Comparison of ENCODE assay signal across 8 mouse cellular contexts in the genomic region with DNA sequence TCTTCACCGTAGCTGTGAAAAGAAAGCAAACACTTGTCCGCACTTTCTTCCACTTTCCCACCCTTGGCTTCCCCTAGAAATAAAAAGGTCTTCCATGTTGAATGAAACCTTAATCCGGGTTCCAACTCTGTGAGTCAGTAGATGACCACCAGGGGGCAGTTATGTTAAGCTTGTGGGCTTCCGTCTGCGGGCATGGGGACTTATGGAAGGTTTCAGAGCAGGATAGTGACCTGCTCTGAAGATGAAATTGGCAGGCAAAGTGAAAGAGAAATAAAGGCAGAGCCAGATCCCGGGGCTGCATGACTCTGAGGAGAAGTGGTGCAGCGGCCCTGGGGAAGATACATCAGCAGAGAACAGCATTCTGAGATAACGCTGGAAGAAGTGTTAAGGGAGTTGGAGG.
A peak's percentile ranks its signal among the peaks of the same experiment; 100 is the strongest.
DNase-seq lines count a peak whose midpoint lies in the region; ATAC-seq lines count a peak whose summit lies in the region.

No protein-coding gene starts in this region.

- peak; percentile 76; the same call in 1 of the 2 replicates for ATAC-seq in hindbrain, embryonic 12.5 days (ENCODE audit: low FRiP score)
- ATAC-seq in inflammation-experienced regulatory T-cells, adult 6 months: no peak

- H3K9me3 ChIP-seq in hindbrain, embryonic 12.5 days (replicated peaks): no peaks in the 10 kb centered on the region

- no peak overlapping the region for H3K4me3 ChIP-seq in hindbrain, embryonic 12.5 days

- no peak overlapping the region for H3K4me2 ChIP-seq in hindbrain, embryonic 12.5 days (replicated peaks)

- no peak overlapping the region for H3K9ac ChIP-seq in hindbrain, embryonic 12.5 days

- 29% methylated on average over 8 of the region's 8 CpGs for WGBS in hindbrain, embryonic 12.5 days

- no peaks in the 10 kb centered on the region for H3K4me1 ChIP-seq in hindbrain, embryonic 12.5 days

- peak; percentile 84 for DNase-seq in R1 (ENCODE audit: low read depth, low spot score)
- DNase-seq in cerebellum, adult 8-10 months: peak; percentile 75
- peak; percentile 17 to 55 for DNase-seq in frontal cortex, postnatal 14 days (ENCODE audit: low spot score in 2 of 2)
- DNase-seq in layer of hippocampus, postnatal 14 days (ENCODE audit: low spot score in 2 of 2): peak; percentile 74 to 88
- DNase-seq in lung, postnatal 4 days: peak; percentile 56 to 80
- DNase-seq in right cerebral cortex, postnatal 14 days: peak; percentile 57

- H3K36me3 ChIP-seq in hindbrain, embryonic 12.5 days: no peaks in the 10 kb centered on the region

- H3K27me3 ChIP-seq in hindbrain, embryonic 12.5 days: no peaks in the 10 kb centered on the region

- no peak overlapping the region for H3K27ac ChIP-seq in hindbrain, embryonic 12.5 days
